8 mouse cellular contexts compared by ENCODE assay signal in genomic region chr3:37640810-37641209, GRCm38 (mm10). TPM values are rescaled to one million over a fixed set of nuclear protein-coding genes. Genes with fewer than 3 reads are reported as not detected.
DNase-seq lines count a peak whose midpoint lies in the region; ATAC-seq and TF ChIP-seq lines count a peak whose summit lies in the region.

No protein-coding gene starts in this region.

- H3K27ac ChIP-seq in MEL (ENCODE audit: control insufficient read depth, low read depth, low read length) = no peak overlapping the region
- H3K27ac ChIP-seq in cerebellum, adult 2 months (ENCODE audit: insufficient read depth, low read length) = 0 out of 2 replicates have a peak overlapping the region, but pooled peaks have one; percentile 36
- H3K27ac ChIP-seq in hindbrain, embryonic 12.5 days = peak overlapping the region; percentile 89

- no peak for TF ChIP-seq POLR2A in MEL (IDR thresholded peaks at IDR 0.05; ENCODE audit: control insufficient read depth in 1 of 2, insufficient read depth in 1 of 2, low read depth in 1 of 2, low read length in 2 of 2, poor library complexity in 1 of 2)
- no peak for TF ChIP-seq POLR2A in cerebellum, adult 2 months (IDR thresholded peaks at IDR 0.05; ENCODE audit: borderline replicate concordance, insufficient read depth, low read length)

- TF ChIP-seq CTCF in MEL (IDR thresholded peaks at IDR 0.05 in 2 of 3, conservative IDR thresholded peaks at IDR 0.05 in 1 of 3; ENCODE audit: control insufficient read depth in 1 of 3, insufficient read depth in 1 of 3, low read depth in 2 of 3, low read length in 3 of 3, poor library complexity in 1 of 3, severe bottlenecking in 1 of 3) = peak in 2 of 3 experiments; percentile 34 to 48; a peak in 4 of 6 replicates
- TF ChIP-seq CTCF in cerebellum, adult 2 months (IDR thresholded peaks at IDR 0.05; ENCODE audit: borderline replicate concordance, insufficient read depth, low read depth, low read length) = peak; percentile 55

- no peaks in the 10 kb centered on the region for H3K79me2 ChIP-seq in MEL (ENCODE audit: control insufficient read depth, insufficient read depth, low read length, poor library complexity)

- H3K9me3 ChIP-seq in MEL (replicated peaks; ENCODE audit: insufficient read depth, low read length) = no peaks in the 10 kb centered on the region
- H3K9me3 ChIP-seq in hindbrain, embryonic 12.5 days (replicated peaks) = no peaks in the 10 kb centered on the region

- no peaks in the 10 kb centered on the region; a peak in 1 of 4 replicates for H3K4me1 ChIP-seq in MEL (ENCODE audit: control insufficient read depth in 1 of 2, insufficient read depth in 2 of 2, low read length in 2 of 2)
- no peaks in the 10 kb centered on the region; the same call in 1 of the 2 replicates for H3K4me1 ChIP-seq in cerebellum, adult 2 months (ENCODE audit: control insufficient read depth, insufficient read depth, low read length)
- H3K4me1 ChIP-seq in hindbrain, embryonic 12.5 days = peaks cover 25% of the 10 kb centered on the region

- TF ChIP-seq RAD21 in MEL (IDR thresholded peaks at IDR 0.05; ENCODE audit: low read depth, low read length) = peak; percentile 36

- no peaks in the 10 kb centered on the region; a peak in 1 of 4 replicates for H3K36me3 ChIP-seq in MEL (ENCODE audit: control insufficient read depth in 1 of 2, insufficient read depth in 2 of 2, low read length in 2 of 2)
- H3K36me3 ChIP-seq in hindbrain, embryonic 12.5 days = peaks cover 13% of the 10 kb centered on the region

- no peak for TF ChIP-seq EP300 in MEL (IDR thresholded peaks at IDR 0.05; ENCODE audit: low read depth in 1 of 2, low read length in 2 of 2)

- H3K9ac ChIP-seq in MEL (ENCODE audit: control insufficient read depth, low read depth, low read length, poor library complexity, severe bottlenecking) = no peak overlapping the region
- H3K9ac ChIP-seq in hindbrain, embryonic 12.5 days = peak overlapping the region; percentile 74

- peak; percentile 79 for ATAC-seq in hindbrain, embryonic 12.5 days (ENCODE audit: low FRiP score)

- peak; percentile 29 for DNase-seq in MEL (ENCODE audit: low read depth, low spot score)
- peak; percentile 77 to 78 for DNase-seq in cerebellum, adult 2 months
- peak; percentile 50 to 53 for DNase-seq in frontal cortex, postnatal 25 days (ENCODE audit: low spot score in 2 of 2)
- DNase-seq in layer of hippocampus, postnatal 36 days = peak; percentile 59 to 63
- DNase-seq in lung, postnatal 14 days = peak; percentile 78
- peak; percentile 86 for DNase-seq in retina, postnatal 1 day
- DNase-seq in thymus, postnatal 4 days = peak; percentile 87

- WGBS in cerebellum, adult 2 months = 4% methylated on average over 46 of the region's 47 CpGs
- WGBS in hindbrain, embryonic 12.5 days = under 1% methylated on average over 31 of the region's 47 CpGs

- H3K4me3 ChIP-seq in MEL (ENCODE audit: control insufficient read depth in 1 of 2, insufficient read depth in 1 of 2, low read depth in 2 of 2, low read length in 2 of 2) = peak overlapping the region in 1 of 2 experiments; percentile 18; a peak in 1 of 4 replicates
- H3K4me3 ChIP-seq in cerebellum, adult 2 months (replicated peaks; ENCODE audit: insufficient read depth, low read depth, low read length) = peak overlapping the region; percentile 67
- H3K4me3 ChIP-seq in hindbrain, embryonic 12.5 days = peak overlapping the region; percentile 83

- H3K27me3 ChIP-seq in MEL (ENCODE audit: control insufficient read depth in 1 of 2, insufficient read depth in 2 of 2, low read length in 2 of 2) = peaks cover 1 to 2% of the 10 kb centered on the region in 2 experiments; a peak in 2 of 4 replicates
- no peaks in the 10 kb centered on the region for H3K27me3 ChIP-seq in cerebellum, adult 2 months (ENCODE audit: control insufficient read depth, insufficient read depth, low read length)
- peaks cover 17% of the 10 kb centered on the region for H3K27me3 ChIP-seq in hindbrain, embryonic 12.5 days

- H3K4me2 ChIP-seq in hindbrain, embryonic 12.5 days (replicated peaks) = peak overlapping the region; percentile 90

TF ChIP-seq in MEL, 35 proteins besides CTCF, POLR2A, EP300 and RAD21:
- TF ChIP-seq CHD1 (IDR thresholded peaks at IDR 0.05; ENCODE audit: low read depth, low read length) (no peak), CHD2 (IDR thresholded peaks at IDR 0.05; ENCODE audit: low read length) (no peak), SMC3 (IDR thresholded peaks at IDR 0.05; ENCODE audit: low read depth, low read length) (peak; percentile 40)

RNA-seq across cellular contexts. Expression of gene Spry1, which starts 1.1 kb away (rescaled TPM):
- total RNA-seq in MEL (2012; rRNA removed) = 0.10 TPM in 1 of 2 replicates, not detected in the other
- under 1 TPM in 1 of 2 experiments, not detected in 1; 0.31 TPM for polyA plus RNA-seq in MEL (2012; ENCODE audit: insufficient read depth in 1 of 2, insufficient read length in 2 of 2, low read depth in 1 of 2, low replicate concordance in 2 of 2, missing spikeins in 1 of 2)
- polyA plus RNA-seq in cerebellum, adult 2 months (2012; rRNA removed) = 11.6 and 11.8 TPM in 2 replicates
- 6.9 and 7.1 TPM in 2 replicates for polyA plus RNA-seq in hindbrain, embryonic 12.5 days (2016; fragmentation: Nextera tagmentation; extraction: Ambion mirVana)
- 10 to 100 TPM; 13.3 to 13.8 TPM for total RNA-seq in layer of hippocampus, postnatal 36 days (2021)

Comparison
In these comparisons a context has a peak if more than half of its experiments do, and no peak if none do; other contexts are left out.
1. DNase-seq: peak in every context shown above with its lines; median percentile 87 in thymus, postnatal 4 days; 86 in retina, postnatal 1 day; 78 in lung, postnatal 14 days; 78 in cerebellum, adult 2 months; 61 in layer of hippocampus, postnatal 36 days; 52 in frontal cortex, postnatal 25 days; 29 in MEL.